Mouse (Mus musculus): Measurements from ENCODE around the gene 5530400C23Rik.
"Not testable (repeated sequence)": the region's sequence is repeated elsewhere in the genome, so short reads cannot be mapped to it uniquely, and the experiment has no call there.

The 5530400C23Rik gene

GRCm38 (mm10) chr6:133291916-133292315 is at the start of gene 5530400C23Rik:
Gene 5530400C23Rik, plus strand, starts transcription at chr6:133292216.
- DNase-seq (ENCODE audit: low read depth, low spot score) = not testable (repeated sequence)

GRCm38 (mm10) chr6:133305952-133306715 is 14.1 kb downstream of the 5530400C23Rik start:
- DNase-seq (ENCODE audit: low read depth, low spot score) = no peak

- DNase-seq (ENCODE audit: low read depth, low spot score) = not testable (repeated sequence)
Measured at GRCm38 (mm10) chr6:133313896-133314295, 21.9 kb downstream of the 5530400C23Rik start.

GRCm38 (mm10) chr6:133338535-133338934 is 46.5 kb downstream of the 5530400C23Rik start:
- no peak for DNase-seq (ENCODE audit: low read depth, low spot score)

- not testable (repeated sequence) for DNase-seq (ENCODE audit: low read depth, low spot score)
Measured at GRCm38 (mm10) chr6:133341731-133342130, 49.7 kb downstream of the 5530400C23Rik start.
